Mouse (Mus musculus) cortical plate, adult 2 months (tissue): ENCODE data around the gene Gipc3.

ENCODE experiments used
- CTCF ChIP-seq: fragments of 200-500 bp; IDR thresholded peaks from 2 replicates; pipeline ENCODE4 v1.5.1; 2011; ENCODE audit warnings: mild to moderate bottlenecking, control low read depth, low read length; ENCODE audit not compliant: insufficient read depth; ENCODE audit errors: extremely low read depth
- POLR2A ChIP-seq: fragments of 200-500 bp; IDR thresholded peaks from 2 replicates; pipeline ENCODE4 v1.6.1; 2011; ENCODE audit warnings: mild to moderate bottlenecking, low read length, control low read depth; ENCODE audit not compliant: insufficient read depth; ENCODE audit errors: extremely low read depth

DNA sequence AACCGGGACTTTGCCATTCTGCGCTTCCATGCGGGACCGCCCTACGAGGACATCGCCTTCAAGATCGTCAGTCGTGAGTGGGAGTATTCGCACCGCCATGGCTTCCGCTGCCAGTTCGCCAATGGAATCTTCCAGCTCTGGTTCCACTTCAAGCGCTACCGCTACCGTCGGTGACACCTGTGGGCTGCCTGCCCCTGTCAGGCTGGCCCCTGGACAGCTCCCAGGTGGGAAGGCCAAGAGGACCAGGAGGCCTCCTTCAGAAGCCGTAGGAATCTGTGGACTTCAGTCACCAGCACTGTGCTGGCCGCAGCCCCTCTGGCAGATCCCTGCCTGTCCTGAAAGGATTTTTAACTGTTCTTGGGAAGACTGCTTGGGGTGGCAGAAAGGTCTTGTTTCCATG is 17.3 kb downstream of the Gipc3 start:
- TF ChIP-seq CTCF = no peak
- TF ChIP-seq POLR2A = no peak
